Mouse (Mus musculus) embryonic facial prominence, embryonic 10.5 days (tissue): Measurements from ENCODE around the gene Kbtbd7. TPM values are rescaled to one million over a fixed set of nuclear protein-coding genes. Genes with fewer than 3 reads are reported as not detected.
"Not testable (repeated sequence)": the region's sequence is repeated elsewhere in the genome, so short reads cannot be mapped to it uniquely, and the experiment has no call there.

ENCODE experiments used
- DNase-seq: peaks from one replicate; pipeline ENCODE4 v3.0.0-alpha.2; 2017; ENCODE audit warnings: low spot score
- H3K27ac ChIP-seq: fragments of 300-500 bp; sonication (generic); replicated peaks from 2 replicates; pipeline ENCODE4 v1.5.1; 2016; ENCODE audit warnings: mild to moderate bottlenecking
- H3K27me3 ChIP-seq: fragments of 300-500 bp; sonication (generic); replicated peaks from 2 replicates; pipeline ENCODE4 v1.6.1; 2016; ENCODE audit warnings: low read depth, mild to moderate bottlenecking; ENCODE audit not compliant: poor library complexity, severe bottlenecking
- H3K36me3 ChIP-seq: fragments of 300-500 bp; sonication (generic); replicated peaks from 2 replicates; pipeline ENCODE4 v1.6.1; 2016; ENCODE audit warnings: mild to moderate bottlenecking, moderate library complexity
- H3K4me1 ChIP-seq: fragments of 300-500 bp; sonication (generic); 2 replicates; pipeline ENCODE4 v1.6.1; 2016
- H3K4me3 ChIP-seq: fragments of 300-500 bp; sonication (generic); 2 replicates; pipeline ENCODE4 v1.5.1; 2016; ENCODE audit warnings: mild to moderate bottlenecking, moderate library complexity
- H3K9me3 ChIP-seq: fragments of 300-500 bp; sonication (generic); 2 replicates; pipeline ENCODE4 v1.6.1; 2016; ENCODE audit warnings: mild to moderate bottlenecking
- WGBS: fragments of 180-500 bp; shearing (Covaris S2); methylation state at CpG from one replicate; pipeline ENCODE4 v1.1.7; 2016; 5-methylcytosine and 5-hydroxymethylcytosine counted together
- polyA plus RNA-seq: library from polyadenylated mRNA; unstranded; fragments of >200 nt; fragmentation: Nextera tagmentation; extraction: Ambion mirVana; gene quantifications from 2 replicates; pipeline ENCODE4 v1.2.1, GENCODE M21; 2016

Kbtbd7 gene
- polyA plus RNA-seq, 1 experiment from 2014 or later, result 12.1 TPM

- Histone ChIP-seq H3K4me3 (no peak overlapping the region), H3K36me3 (peaks cover 20% of the 10 kb centered on the region), H3K27me3 (no peaks in the 10 kb centered on the region), H3K4me1 (no peaks in the 10 kb centered on the region), H3K9me3 (no peaks in the 10 kb centered on the region), H3K27ac (no peak overlapping the region)
- no peak for DNase-seq
- 76% methylated on average over 2 of the region's 2 CpGs for WGBS
Measured at GRCm38 (mm10) chr14:79410662-79411061, 15.6 kb upstream of the Kbtbd7 start.

- no peak for DNase-seq
- Histone ChIP-seq H3K27me3 (no peaks in the 10 kb centered on the region), H3K4me1 (no peaks in the 10 kb centered on the region), H3K4me3 (no peak overlapping the region), H3K9me3 (no peaks in the 10 kb centered on the region), H3K27ac (no peak overlapping the region), H3K36me3 (peaks cover 16% of the 10 kb centered on the region)
- 83% methylated on average over 6 of the region's 6 CpGs for WGBS
Measured at GRCm38 (mm10) chr14:79413121-79413520, 13.2 kb upstream of the Kbtbd7 start.

DNA sequence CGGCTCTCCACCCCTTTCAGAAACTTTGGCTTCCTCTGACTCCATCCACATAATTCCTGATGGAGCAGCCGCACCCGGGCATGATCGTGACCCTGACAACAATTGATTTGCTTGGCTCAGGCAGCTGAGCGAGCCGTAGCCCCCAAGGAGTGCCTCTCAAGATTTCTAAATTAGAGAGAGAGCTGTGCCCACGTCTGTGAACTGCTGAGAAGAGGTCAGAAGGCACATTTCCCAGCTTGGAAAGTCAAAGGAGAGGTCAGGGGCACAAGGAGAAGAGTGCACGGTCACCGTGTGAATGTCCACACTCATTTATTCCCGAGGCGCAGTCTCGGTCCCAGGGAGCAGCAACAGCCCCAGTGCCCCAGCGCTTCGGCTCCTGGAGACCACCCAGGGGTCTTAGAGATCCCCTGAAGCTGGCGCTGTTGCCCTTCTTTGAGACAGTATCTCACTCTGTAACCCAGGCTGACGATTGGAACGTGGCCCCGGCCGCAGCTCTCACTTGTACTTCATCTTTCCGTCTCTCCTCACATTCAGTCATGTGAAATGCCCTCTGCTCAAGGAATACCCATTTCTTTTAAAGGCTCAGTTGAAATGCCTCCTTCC, 6.1 kb upstream of the Kbtbd7 start:
- Histone ChIP-seq H3K36me3 (peaks cover 5% of the 10 kb centered on the region; the same call in 1 of the 2 replicates), H3K4me1 (peaks cover 10% of the 10 kb centered on the region), H3K9me3 (no peaks in the 10 kb centered on the region), H3K27ac (peak overlapping the region; percentile 44; the same call in 1 of the 2 replicates), H3K27me3 (no peaks in the 10 kb centered on the region), H3K4me3 (no peak overlapping the region)
- WGBS, result 55% methylated on average over 20 of the region's 20 CpGs
- DNase-seq, result peak; percentile 33

DNA sequence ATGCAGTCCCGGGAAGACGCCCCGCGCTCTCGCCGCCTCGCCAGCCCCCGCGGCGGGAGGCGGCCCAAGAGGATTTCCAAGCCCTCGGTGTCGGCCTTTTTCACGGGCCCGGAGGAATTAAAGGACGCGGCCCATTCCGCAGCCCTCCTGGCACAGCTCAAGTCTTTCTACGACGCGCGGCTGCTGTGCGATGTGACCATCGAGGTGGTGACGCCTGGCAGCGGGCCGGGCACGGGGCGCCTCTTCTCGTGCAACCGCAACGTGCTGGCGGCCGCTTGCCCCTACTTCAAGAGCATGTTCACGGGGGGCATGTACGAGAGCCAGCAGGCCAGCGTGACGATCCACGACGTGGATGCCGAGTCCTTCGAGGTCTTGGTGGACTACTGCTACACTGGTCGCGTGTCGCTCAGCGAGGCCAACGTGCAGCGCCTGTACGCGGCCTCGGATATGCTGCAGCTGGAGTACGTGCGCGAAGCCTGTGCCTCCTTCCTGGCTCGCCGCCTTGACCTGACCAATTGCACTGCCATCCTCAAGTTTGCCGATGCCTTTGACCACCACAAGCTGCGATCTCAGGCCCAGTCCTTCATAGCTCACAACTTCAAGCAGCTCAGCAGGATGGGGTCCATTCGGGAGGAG, 537 bp downstream of the Kbtbd7 start:
- not testable (repeated sequence) for H3K27me3 ChIP-seq, DNase-seq, H3K4me1 ChIP-seq
- 45% methylated on average over 14 of the region's 59 CpGs for WGBS
- Histone ChIP-seq H3K4me3 (peak overlapping the region; percentile 66), H3K27ac (peak overlapping the region; percentile 88), H3K36me3 (peaks cover 25% of the 10 kb centered on the region), H3K9me3 (peaks cover 18% of the 10 kb centered on the region)

DNA sequence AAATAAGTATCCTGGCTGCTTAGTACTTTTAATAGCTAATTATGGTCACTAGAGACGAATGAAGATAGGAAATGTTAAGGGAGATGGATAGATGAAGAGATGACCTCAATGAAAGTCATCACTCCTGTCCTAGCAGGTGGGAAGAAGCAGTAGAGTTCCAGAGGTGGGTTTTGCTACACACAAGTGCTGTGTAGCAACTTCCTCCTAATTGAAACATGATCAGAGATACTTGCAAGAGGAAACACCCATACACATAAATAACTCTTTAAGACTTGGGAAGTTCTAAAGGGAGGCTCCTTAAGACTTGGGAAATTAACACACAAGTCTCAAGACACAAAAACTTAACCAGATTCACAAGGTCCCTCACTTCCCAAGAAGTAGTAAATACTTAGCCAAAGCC, 7.8 kb downstream of the Kbtbd7 start:
- 77% methylated on average over 1 of the region's 1 CpGs for WGBS
- DNase-seq, result no peak
- H3K4me3 ChIP-seq, result no peak overlapping the region
- no peaks in the 10 kb centered on the region for H3K27me3 ChIP-seq
- H3K9me3 ChIP-seq, result peaks cover 4% of the 10 kb centered on the region; the same call in 1 of the 2 replicates
- peaks cover 9% of the 10 kb centered on the region for H3K36me3 ChIP-seq
- H3K4me1 ChIP-seq, result no peaks in the 10 kb centered on the region
- H3K27ac ChIP-seq, result no peak overlapping the region

- DNase-seq, result no peak
- no peak overlapping the region for H3K27ac ChIP-seq
- H3K27me3 ChIP-seq, result no peaks in the 10 kb centered on the region
- 90% methylated on average over 2 of the region's 2 CpGs for WGBS
- H3K4me3 ChIP-seq, result no peak overlapping the region
- H3K9me3 ChIP-seq, result no peaks in the 10 kb centered on the region
- H3K36me3 ChIP-seq, result no peaks in the 10 kb centered on the region
- H3K4me1 ChIP-seq, result peaks cover 12% of the 10 kb centered on the region; the same call in 1 of the 2 replicates
Measured at GRCm38 (mm10) chr14:79440655-79441054, 14.3 kb downstream of the Kbtbd7 start.

GRCm38 (mm10) chr14:79441441-79441840, 15.1 kb downstream of the Kbtbd7 start:
- Histone ChIP-seq H3K36me3 (no peaks in the 10 kb centered on the region), H3K4me3 (no peak overlapping the region), H3K9me3 (no peaks in the 10 kb centered on the region), H3K27me3 (no peaks in the 10 kb centered on the region), H3K27ac (no peak overlapping the region), H3K4me1 (peaks cover 12% of the 10 kb centered on the region; the same call in 1 of the 2 replicates)
- DNase-seq, result no peak
- 80% methylated on average over 5 of the region's 5 CpGs for WGBS

DNA sequence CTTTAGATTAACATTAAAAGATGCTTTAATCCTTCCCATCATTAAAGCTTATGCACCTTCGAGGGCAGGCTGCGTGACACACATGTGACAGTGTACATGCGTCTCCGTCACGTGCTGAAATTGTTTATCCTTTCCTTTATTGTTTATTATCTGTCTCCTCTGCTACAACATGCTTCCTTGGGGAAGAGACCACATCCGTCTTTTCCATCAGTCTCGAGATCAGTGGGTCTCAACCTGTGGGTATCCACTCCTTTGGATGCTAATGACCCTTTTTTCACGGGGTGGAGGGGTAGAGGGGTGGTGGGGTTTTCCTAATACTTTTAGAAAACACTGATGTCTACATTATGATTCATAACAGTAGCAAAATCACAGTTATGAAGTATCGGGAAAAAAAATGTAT, 18.3 kb downstream of the Kbtbd7 start:
- no peak overlapping the region for H3K27ac ChIP-seq
- H3K36me3 ChIP-seq, result no peaks in the 10 kb centered on the region
- H3K27me3 ChIP-seq, result no peaks in the 10 kb centered on the region
- peaks cover 15% of the 10 kb centered on the region; the same call in 1 of the 2 replicates for H3K4me1 ChIP-seq
- WGBS, result 89% methylated on average over 9 of the region's 9 CpGs
- H3K4me3 ChIP-seq, result no peak overlapping the region
- no peak for DNase-seq
- H3K9me3 ChIP-seq, result no peaks in the 10 kb centered on the region

- Histone ChIP-seq H3K4me3 (no peak overlapping the region), H3K27ac (no peak overlapping the region), H3K4me1 (peaks cover 15% of the 10 kb centered on the region; the same call in 1 of the 2 replicates), H3K36me3 (no peaks in the 10 kb centered on the region), H3K9me3 (no peaks in the 10 kb centered on the region), H3K27me3 (no peaks in the 10 kb centered on the region)
- DNase-seq, result no peak
- 56% methylated on average over 16 of the region's 16 CpGs for WGBS
Measured at GRCm38 (mm10) chr14:79445055-79445620, 18.8 kb downstream of the Kbtbd7 start.

DNA sequence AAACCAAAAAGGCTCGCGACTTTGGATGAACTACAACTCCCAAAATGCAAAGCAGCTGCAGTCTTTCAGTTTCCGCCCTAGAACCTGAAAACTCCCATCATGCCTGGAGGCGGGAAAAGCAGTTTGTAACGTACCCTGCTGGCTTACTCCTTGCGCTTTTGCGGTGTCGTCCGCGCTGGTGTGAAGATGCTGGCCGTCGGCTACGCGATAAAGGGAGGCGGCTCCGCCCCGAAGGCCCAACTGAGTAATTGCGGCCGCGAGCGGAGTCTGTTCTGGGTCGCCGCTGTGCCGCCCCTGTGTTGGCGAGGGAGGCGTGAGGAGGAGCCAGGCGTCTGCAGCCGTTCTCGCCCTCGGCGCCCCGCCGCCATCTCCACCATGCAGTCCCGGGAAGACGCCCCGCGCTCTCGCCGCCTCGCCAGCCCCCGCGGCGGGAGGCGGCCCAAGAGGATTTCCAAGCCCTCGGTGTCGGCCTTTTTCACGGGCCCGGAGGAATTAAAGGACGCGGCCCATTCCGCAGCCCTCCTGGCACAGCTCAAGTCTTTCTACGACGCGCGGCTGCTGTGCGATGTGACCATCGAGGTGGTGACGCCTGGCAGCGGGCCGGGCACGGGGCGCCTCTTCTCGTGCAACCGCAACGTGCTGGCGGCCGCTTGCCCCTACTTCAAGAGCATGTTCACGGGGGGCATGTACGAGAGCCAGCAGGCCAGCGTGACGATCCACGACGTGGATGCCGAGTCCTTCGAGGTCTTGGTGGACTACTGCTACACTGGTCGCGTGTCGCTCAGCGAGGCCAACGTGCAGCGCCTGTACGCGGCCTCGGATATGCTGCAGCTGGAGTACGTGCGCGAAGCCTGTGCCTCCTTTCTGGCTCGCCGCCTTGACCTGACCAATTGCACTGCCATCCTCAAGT, 25.6 kb downstream of the Kbtbd7 start, which contains the start of gene Kbtbd6:
Kbtbd6 (plus strand) TSS at position 155 of the 910 bp plus-strand sequence.
- DNase-seq, result peak; percentile 89
- H3K4me3 ChIP-seq, result peak within 1 kb of the TSS; percentile 66
- peak within 1 kb of the TSS; percentile 89 for H3K27ac ChIP-seq
- H3K36me3 ChIP-seq, result peaks cover 10% of the 10 kb centered on the region
- not testable (repeated sequence) for H3K27me3 ChIP-seq, H3K9me3 ChIP-seq, H3K4me1 ChIP-seq
- WGBS, result 19% methylated on average over 45 of the region's 89 CpGs

DNA sequence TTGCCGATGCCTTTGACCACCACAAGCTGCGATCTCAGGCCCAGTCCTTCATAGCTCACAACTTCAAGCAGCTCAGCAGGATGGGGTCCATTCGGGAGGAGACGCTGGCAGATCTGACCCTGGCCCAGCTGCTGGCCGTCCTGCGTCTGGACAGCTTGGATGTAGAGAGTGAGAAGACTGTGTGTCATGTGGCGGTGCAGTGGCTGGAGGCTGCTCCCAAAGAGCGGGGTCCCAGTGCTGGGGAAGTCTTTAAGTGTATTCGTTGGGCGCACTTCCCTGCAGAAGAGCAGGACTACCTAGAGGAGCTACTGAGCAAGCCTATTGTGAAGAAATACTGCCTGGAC, 26.3 kb downstream of the Kbtbd7 start:
- H3K4me3 ChIP-seq, H3K27me3 ChIP-seq, H3K27ac ChIP-seq, DNase-seq, H3K4me1 ChIP-seq, H3K9me3 ChIP-seq: not testable (repeated sequence)
- 85% methylated on average over 8 of the region's 10 CpGs for WGBS
- H3K36me3 ChIP-seq, result peaks cover 10% of the 10 kb centered on the region

GRCm38 (mm10) chr14:79460401-79460800, 34.1 kb downstream of the Kbtbd7 start:
- Histone ChIP-seq H3K9me3 (no peaks in the 10 kb centered on the region), H3K27me3 (no peaks in the 10 kb centered on the region), H3K4me1 (no peaks in the 10 kb centered on the region), H3K36me3 (peaks cover 54% of the 10 kb centered on the region), H3K4me3 (no peak overlapping the region), H3K27ac (no peak overlapping the region)
- 82% methylated on average over 1 of the region's 1 CpGs for WGBS
- no peak for DNase-seq
